Mouse (Mus musculus): ENCODE measurements around the gene Tmem30a. TPM values are rescaled to one million over a fixed set of nuclear protein-coding genes. Genes with fewer than 3 reads are reported as not detected.

Gene Tmem30a
- 82.3 TPM for polyA plus RNA-seq (2017; shearing (Covaris generic))

GRCm38 (mm10) chr9:79792841-79793835 is at the start of gene Tmem30a:
Tmem30a (minus strand) TSS chr9:79793507.

GRCm38 (mm10) chr9:79759385-79760005 is 33.8 kb downstream of the Tmem30a start, which contains the start of gene Cox7a2:
Cox7a2 (minus strand) TSS chr9:79759878.

Other genes with a start within 250 kb of the Tmem30a start
- not detected for gene Col12a1, start 74.7 kb downstream of the Tmem30a start, polyA plus RNA-seq (2017; shearing (Covaris generic))
- gene Cox7a2, start 33.6 kb downstream of the Tmem30a start, polyA plus RNA-seq (2017; shearing (Covaris generic)), result 277 TPM
- gene Filip1, start 219.3 kb upstream of the Tmem30a start, polyA plus RNA-seq (2017; shearing (Covaris generic)), result 1.0 TPM